Mouse (Mus musculus): Measurements from ENCODE around the gene N4bp1. TPM values are rescaled to one million over a fixed set of nuclear protein-coding genes. Genes with fewer than 3 reads are reported as not detected.

N4bp1 gene
- 6.9 and 12.7 TPM in 2 replicates for polyA plus RNA-seq (2011; ENCODE audit: insufficient read depth, insufficient read length, low replicate concordance, missing spikeins)

- H3K4me3 ChIP-seq (replicated peaks; ENCODE audit: control insufficient read depth, low read depth, low read length): peak within 1 kb of the TSS; percentile 82
- peaks cover 3% of the 10 kb centered on the region; the same call in 1 of the 2 replicates for H3K4me1 ChIP-seq (ENCODE audit: control insufficient read depth, insufficient read depth, low read length)
- under 1% methylated on average over 117 of the region's 119 CpGs for WGBS
- TF ChIP-seq CTCF (IDR thresholded peaks at IDR 0.05; ENCODE audit: control insufficient read depth, insufficient read depth, low read length) (no peak), POLR2A (IDR thresholded peaks at IDR 0.05; ENCODE audit: borderline replicate concordance, control insufficient read depth, low read depth, low read length) (peak; percentile 66; the same call in 1 of the 2 replicates)
- peak within 1 kb of the TSS; percentile 92 for H3K27ac ChIP-seq (ENCODE audit: control insufficient read depth, insufficient read depth, low read depth, low read length, poor library complexity)
These were observed at the start of gene N4bp1 for GRCm38 (mm10) chr8:86884489-86885463. Gene N4bp1 (minus strand): TSS chr8:86885258.

GRCm38 (mm10) chr8:86934841-86935240, 49.8 kb upstream of the N4bp1 start:
- H3K27ac ChIP-seq (ENCODE audit: control insufficient read depth, insufficient read depth, low read depth, low read length, poor library complexity): no peak overlapping the region
- WGBS: 78% methylated on average over 5 of the region's 5 CpGs
- no peak for TF ChIP-seq CTCF (IDR thresholded peaks at IDR 0.05; ENCODE audit: control insufficient read depth, insufficient read depth, low read length)
- TF ChIP-seq POLR2A (IDR thresholded peaks at IDR 0.05; ENCODE audit: borderline replicate concordance, control insufficient read depth, low read depth, low read length): no peak
- H3K4me1 ChIP-seq (ENCODE audit: control insufficient read depth, insufficient read depth, low read length): no peaks in the 10 kb centered on the region
- no peak overlapping the region for H3K4me3 ChIP-seq (replicated peaks; ENCODE audit: control insufficient read depth, low read depth, low read length)

- no peak overlapping the region for H3K4me3 ChIP-seq (replicated peaks; ENCODE audit: control insufficient read depth, low read depth, low read length)
- WGBS: 70% methylated on average over 13 of the region's 13 CpGs
- H3K27ac ChIP-seq (ENCODE audit: control insufficient read depth, insufficient read depth, low read depth, low read length, poor library complexity): no peak overlapping the region
These were observed 49.3 kb upstream of the N4bp1 start for GRCm38 (mm10) chr8:86934393-86934792.

DNA sequence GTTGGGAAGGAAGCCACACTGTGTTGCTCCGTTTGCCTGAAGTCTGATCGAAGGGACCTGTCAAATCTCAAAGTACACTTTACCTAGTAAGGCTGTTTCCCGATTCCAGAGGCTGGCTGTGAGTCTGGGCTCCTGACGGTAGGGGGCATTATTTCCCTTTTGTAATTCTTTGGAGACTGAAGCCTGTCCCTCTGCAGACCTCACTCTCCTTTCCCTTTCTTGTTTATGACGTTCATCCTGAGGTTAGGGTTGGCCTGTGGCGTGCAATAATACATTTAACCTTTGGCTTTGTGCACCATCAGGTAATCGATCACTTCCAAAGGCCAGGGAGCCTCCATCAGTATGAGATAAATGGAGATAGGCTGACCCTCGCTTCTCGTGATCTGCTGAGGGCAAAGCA, 48.8 kb upstream of the N4bp1 start:
- Histone ChIP-seq H3K27ac (ENCODE audit: control insufficient read depth, insufficient read depth, low read depth, low read length, poor library complexity) (no peak overlapping the region), H3K4me1 (ENCODE audit: control insufficient read depth, insufficient read depth, low read length) (no peaks in the 10 kb centered on the region), H3K4me3 (replicated peaks; ENCODE audit: control insufficient read depth, low read depth, low read length) (no peak overlapping the region)
- 20% methylated on average over 9 of the region's 9 CpGs for WGBS
- TF ChIP-seq CTCF (IDR thresholded peaks at IDR 0.05; ENCODE audit: control insufficient read depth, insufficient read depth, low read length) (no peak), POLR2A (IDR thresholded peaks at IDR 0.05; ENCODE audit: borderline replicate concordance, control insufficient read depth, low read depth, low read length) (no peak)

More at GRCm38 (mm10) chr8:86934393-86934792, 49.3 kb upstream of the N4bp1 start:
- TF ChIP-seq CTCF (IDR thresholded peaks at IDR 0.05; ENCODE audit: control insufficient read depth, insufficient read depth, low read length) (no peak), POLR2A (IDR thresholded peaks at IDR 0.05; ENCODE audit: borderline replicate concordance, control insufficient read depth, low read depth, low read length) (no peak)
- H3K4me1 ChIP-seq (ENCODE audit: control insufficient read depth, insufficient read depth, low read length): no peaks in the 10 kb centered on the region

DNA sequence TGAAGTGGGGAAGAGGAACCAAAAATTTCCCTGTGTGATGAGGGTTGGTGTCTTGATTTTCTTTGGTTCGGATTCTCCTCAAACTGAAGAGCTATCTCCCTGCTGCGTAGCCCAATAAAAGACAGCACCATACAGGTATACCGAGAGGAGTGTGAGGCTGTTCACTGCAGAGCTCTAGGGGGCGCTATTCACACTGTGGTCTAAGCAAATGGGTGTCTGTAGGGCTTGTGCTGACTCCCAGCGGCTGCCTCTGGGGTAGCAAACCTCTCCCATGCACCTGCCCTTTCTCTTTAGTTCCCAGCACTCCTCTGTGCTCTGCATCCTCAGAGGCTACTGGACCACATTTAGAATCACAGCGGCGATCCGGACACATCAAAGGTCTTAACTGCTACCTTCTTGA, 41.2 kb upstream of the N4bp1 start:
- 80% methylated on average over 8 of the region's 8 CpGs for WGBS
- no peaks in the 10 kb centered on the region for H3K4me1 ChIP-seq (ENCODE audit: control insufficient read depth, insufficient read depth, low read length)
- H3K27ac ChIP-seq (ENCODE audit: control insufficient read depth, insufficient read depth, low read depth, low read length, poor library complexity): no peak overlapping the region
- TF ChIP-seq CTCF (IDR thresholded peaks at IDR 0.05; ENCODE audit: control insufficient read depth, insufficient read depth, low read length) (no peak), POLR2A (IDR thresholded peaks at IDR 0.05; ENCODE audit: borderline replicate concordance, control insufficient read depth, low read depth, low read length) (no peak)
- H3K4me3 ChIP-seq (replicated peaks; ENCODE audit: control insufficient read depth, low read depth, low read length): no peak overlapping the region

GRCm38 (mm10) chr8:86923219-86923835, 38.3 kb upstream of the N4bp1 start:
- no peak overlapping the region for H3K4me3 ChIP-seq (replicated peaks; ENCODE audit: control insufficient read depth, low read depth, low read length)
- WGBS: 50% methylated on average over 5 of the region's 5 CpGs
- H3K4me1 ChIP-seq (ENCODE audit: control insufficient read depth, insufficient read depth, low read length): no peaks in the 10 kb centered on the region
- TF ChIP-seq CTCF (IDR thresholded peaks at IDR 0.05; ENCODE audit: control insufficient read depth, insufficient read depth, low read length) (no peak), POLR2A (IDR thresholded peaks at IDR 0.05; ENCODE audit: borderline replicate concordance, control insufficient read depth, low read depth, low read length) (no peak)
- H3K27ac ChIP-seq (ENCODE audit: control insufficient read depth, insufficient read depth, low read depth, low read length, poor library complexity): no peak overlapping the region

GRCm38 (mm10) chr8:86922673-86923072, 37.6 kb upstream of the N4bp1 start:
- 65% methylated on average over 1 of the region's 1 CpGs for WGBS
- TF ChIP-seq POLR2A (IDR thresholded peaks at IDR 0.05; ENCODE audit: borderline replicate concordance, control insufficient read depth, low read depth, low read length): no peak
- no peak for TF ChIP-seq CTCF (IDR thresholded peaks at IDR 0.05; ENCODE audit: control insufficient read depth, insufficient read depth, low read length)
- H3K4me1 ChIP-seq (ENCODE audit: control insufficient read depth, insufficient read depth, low read length): no peaks in the 10 kb centered on the region
- no peak overlapping the region for H3K27ac ChIP-seq (ENCODE audit: control insufficient read depth, insufficient read depth, low read depth, low read length, poor library complexity)
- H3K4me3 ChIP-seq (replicated peaks; ENCODE audit: control insufficient read depth, low read depth, low read length): no peak overlapping the region

DNA sequence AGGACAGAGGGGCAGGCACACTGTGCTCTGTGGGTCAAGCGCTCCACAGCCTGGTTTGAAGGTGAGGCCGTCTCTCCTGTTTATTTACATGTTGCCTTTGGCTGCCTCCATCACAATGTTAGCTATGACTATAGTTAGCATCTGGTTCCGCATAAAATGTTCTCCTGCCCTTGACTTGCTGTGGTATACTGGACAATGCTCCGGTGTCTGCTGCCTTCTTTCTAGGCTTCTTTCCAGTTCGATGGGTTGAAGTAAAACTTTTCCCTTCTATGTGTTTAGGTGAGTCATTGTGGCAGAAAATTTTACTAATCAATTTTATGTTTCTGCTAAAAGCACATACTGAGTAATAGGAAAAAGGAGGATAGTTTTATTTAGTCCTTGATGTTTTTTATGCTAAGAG, 37.1 kb upstream of the N4bp1 start:
- TF ChIP-seq POLR2A (IDR thresholded peaks at IDR 0.05; ENCODE audit: borderline replicate concordance, control insufficient read depth, low read depth, low read length) (no peak), CTCF (IDR thresholded peaks at IDR 0.05; ENCODE audit: control insufficient read depth, insufficient read depth, low read length) (no peak)
- Histone ChIP-seq H3K4me3 (replicated peaks; ENCODE audit: control insufficient read depth, low read depth, low read length) (no peak overlapping the region), H3K4me1 (ENCODE audit: control insufficient read depth, insufficient read depth, low read length) (no peaks in the 10 kb centered on the region), H3K27ac (ENCODE audit: control insufficient read depth, insufficient read depth, low read depth, low read length, poor library complexity) (no peak overlapping the region)
- 80% methylated on average over 5 of the region's 5 CpGs for WGBS
